Mouse (Mus musculus): ENCODE data around the gene Hist1h4h. TPM values are rescaled to one million over a fixed set of nuclear protein-coding genes. Genes with fewer than 3 reads are reported as not detected.
A peak's percentile ranks its signal among the peaks of the same experiment; 100 is the strongest.

Gene Hist1h4h
- polyA plus RNA-seq (2014; fragmentation: Nextera tagmentation; extraction: Ambion mirVana): 4.0 and 5.6 TPM in 2 replicates

GRCm38 (mm10) chr13:23530901-23531875 is at the start of gene Hist1h4h:
Gene Hist1h4h, plus strand, starts transcription at chr13:23531050.
- DNase-seq (ENCODE audit: low spot score): peak; percentile 99
- under 1% methylated on average over 54 of the region's 70 CpGs for WGBS
- peak; percentile 75 for ATAC-seq (ENCODE audit: insufficient number of reproducible peaks, low FRiP score, low TSS enrichment, low read depth)
- Histone ChIP-seq H3K4me2 (ENCODE audit: low read depth, severe bottlenecking) (peak within 1 kb of the TSS; percentile 75), H3K4me1 (ENCODE audit: control insufficient read depth, insufficient read depth, low read length) (peaks cover 7% of the 10 kb centered on the region), H3K4me3 (ENCODE audit: low read depth, low read length) (peak within 1 kb of the TSS; percentile 53), H3K27me3 (ENCODE audit: control insufficient read depth, insufficient read depth, low read length) (no peaks in the 10 kb centered on the region), H3K9me3 (ENCODE audit: control insufficient read depth, low read length) (no peaks in the 10 kb centered on the region), H3K36me3 (ENCODE audit: control insufficient read depth, insufficient read depth, low read length) (no peaks in the 10 kb centered on the region), H3K27ac (replicated peaks; ENCODE audit: low read depth, low read length) (peak within 1 kb of the TSS; percentile 94), H3K9ac (ENCODE audit: low read length) (peak within 1 kb of the TSS; percentile 88)

GRCm38 (mm10) chr13:23483153-23483552 is 47.7 kb upstream of the Hist1h4h start:
- no peak for ATAC-seq (ENCODE audit: insufficient number of reproducible peaks, low FRiP score, low TSS enrichment, low read depth)
- no peaks in the 10 kb centered on the region; the same call in 1 of the 2 replicates for H3K4me1 ChIP-seq (ENCODE audit: control insufficient read depth, insufficient read depth, low read length)
- no peak for DNase-seq (ENCODE audit: low spot score)
- H3K36me3 ChIP-seq (ENCODE audit: control insufficient read depth, insufficient read depth, low read length): no peaks in the 10 kb centered on the region
- no peaks in the 10 kb centered on the region for H3K9me3 ChIP-seq (ENCODE audit: control insufficient read depth, low read length)
- no peak overlapping the region for H3K9ac ChIP-seq (ENCODE audit: low read length)
- 90% methylated on average over 2 of the region's 2 CpGs for WGBS
- no peaks in the 10 kb centered on the region for H3K27me3 ChIP-seq (ENCODE audit: control insufficient read depth, insufficient read depth, low read length)
- H3K4me2 ChIP-seq (ENCODE audit: low read depth, severe bottlenecking): no peak overlapping the region
- H3K27ac ChIP-seq (replicated peaks; ENCODE audit: low read depth, low read length): no peak overlapping the region
- H3K4me3 ChIP-seq (ENCODE audit: low read depth, low read length): no peak overlapping the region

- H3K4me2 ChIP-seq (ENCODE audit: low read depth, severe bottlenecking): no peak overlapping the region
- H3K27me3 ChIP-seq (ENCODE audit: control insufficient read depth, insufficient read depth, low read length): no peaks in the 10 kb centered on the region
- no peak for ATAC-seq (ENCODE audit: insufficient number of reproducible peaks, low FRiP score, low TSS enrichment, low read depth)
- WGBS: 31% methylated on average over 5 of the region's 5 CpGs
- no peak overlapping the region for H3K27ac ChIP-seq (replicated peaks; ENCODE audit: low read depth, low read length)
- H3K9ac ChIP-seq (ENCODE audit: low read length): no peak overlapping the region
- H3K4me1 ChIP-seq (ENCODE audit: control insufficient read depth, insufficient read depth, low read length): no peaks in the 10 kb centered on the region; the same call in 1 of the 2 replicates
- H3K4me3 ChIP-seq (ENCODE audit: low read depth, low read length): no peak overlapping the region
- no peak for DNase-seq (ENCODE audit: low spot score)
- no peaks in the 10 kb centered on the region for H3K9me3 ChIP-seq (ENCODE audit: control insufficient read depth, low read length)
- no peaks in the 10 kb centered on the region for H3K36me3 ChIP-seq (ENCODE audit: control insufficient read depth, insufficient read depth, low read length)
These were observed 45.6 kb upstream of the Hist1h4h start for GRCm38 (mm10) chr13:23485271-23485670.

GRCm38 (mm10) chr13:23488400-23489322 is 42.2 kb upstream of the Hist1h4h start, which contains the start of gene Btn2a2:
Gene Btn2a2, minus strand, starts transcription at chr13:23488857.
- 2% methylated on average over 13 of the region's 14 CpGs for WGBS
- no peak within 1 kb of the TSS for H3K27ac ChIP-seq (replicated peaks; ENCODE audit: low read depth, low read length)
- 0 out of 2 replicates have a peak within 1 kb of the TSS, but pooled peaks have one; percentile 27 for H3K9ac ChIP-seq (ENCODE audit: low read length)
- DNase-seq (ENCODE audit: low spot score) (peak; percentile 81), ATAC-seq (ENCODE audit: insufficient number of reproducible peaks, low FRiP score, low TSS enrichment, low read depth) (peak; percentile 95)
- peak within 1 kb of the TSS; percentile 21 for H3K4me3 ChIP-seq (ENCODE audit: low read depth, low read length)
- no peaks in the 10 kb centered on the region for H3K27me3 ChIP-seq (ENCODE audit: control insufficient read depth, insufficient read depth, low read length)
- no peaks in the 10 kb centered on the region; the same call in 1 of the 2 replicates for H3K4me1 ChIP-seq (ENCODE audit: control insufficient read depth, insufficient read depth, low read length)
- no peaks in the 10 kb centered on the region for H3K9me3 ChIP-seq (ENCODE audit: control insufficient read depth, low read length)
- no peaks in the 10 kb centered on the region for H3K36me3 ChIP-seq (ENCODE audit: control insufficient read depth, insufficient read depth, low read length)
- H3K4me2 ChIP-seq (ENCODE audit: low read depth, severe bottlenecking): peak within 1 kb of the TSS; percentile 46

- H3K9ac ChIP-seq (ENCODE audit: low read length): no peak overlapping the region
- DNase-seq (ENCODE audit: low spot score) (no peak), ATAC-seq (ENCODE audit: insufficient number of reproducible peaks, low FRiP score, low TSS enrichment, low read depth) (no peak)
- H3K4me2 ChIP-seq (ENCODE audit: low read depth, severe bottlenecking): no peak overlapping the region
- no peaks in the 10 kb centered on the region; the same call in 1 of the 2 replicates for H3K4me1 ChIP-seq (ENCODE audit: control insufficient read depth, insufficient read depth, low read length)
- H3K9me3 ChIP-seq (ENCODE audit: control insufficient read depth, low read length): no peaks in the 10 kb centered on the region
- H3K27me3 ChIP-seq (ENCODE audit: control insufficient read depth, insufficient read depth, low read length): no peaks in the 10 kb centered on the region
- WGBS: 53% methylated on average over 1 of the region's 1 CpGs
- no peak overlapping the region for H3K4me3 ChIP-seq (ENCODE audit: low read depth, low read length)
- H3K27ac ChIP-seq (replicated peaks; ENCODE audit: low read depth, low read length): no peak overlapping the region
- H3K36me3 ChIP-seq (ENCODE audit: control insufficient read depth, insufficient read depth, low read length): no peaks in the 10 kb centered on the region
These were observed 40.0 kb upstream of the Hist1h4h start for GRCm38 (mm10) chr13:23490863-23491262.

GRCm38 (mm10) chr13:23491263-23491662 is 39.6 kb upstream of the Hist1h4h start:
- ATAC-seq (ENCODE audit: insufficient number of reproducible peaks, low FRiP score, low TSS enrichment, low read depth) (no peak), DNase-seq (ENCODE audit: low spot score) (no peak)
- Histone ChIP-seq H3K9ac (ENCODE audit: low read length) (no peak overlapping the region), H3K4me1 (ENCODE audit: control insufficient read depth, insufficient read depth, low read length) (no peaks in the 10 kb centered on the region; the same call in 1 of the 2 replicates), H3K27ac (replicated peaks; ENCODE audit: low read depth, low read length) (no peak overlapping the region), H3K9me3 (ENCODE audit: control insufficient read depth, low read length) (no peaks in the 10 kb centered on the region), H3K4me3 (ENCODE audit: low read depth, low read length) (no peak overlapping the region), H3K4me2 (ENCODE audit: low read depth, severe bottlenecking) (no peak overlapping the region), H3K27me3 (ENCODE audit: control insufficient read depth, insufficient read depth, low read length) (no peaks in the 10 kb centered on the region), H3K36me3 (ENCODE audit: control insufficient read depth, insufficient read depth, low read length) (no peaks in the 10 kb centered on the region)
- 21% methylated on average over 1 of the region's 1 CpGs for WGBS

GRCm38 (mm10) chr13:23491990-23492389 is 38.9 kb upstream of the Hist1h4h start:
- H3K36me3 ChIP-seq (ENCODE audit: control insufficient read depth, insufficient read depth, low read length): no peaks in the 10 kb centered on the region
- no peaks in the 10 kb centered on the region for H3K27me3 ChIP-seq (ENCODE audit: control insufficient read depth, insufficient read depth, low read length)
- DNase-seq (ENCODE audit: low spot score) (no peak), ATAC-seq (ENCODE audit: insufficient number of reproducible peaks, low FRiP score, low TSS enrichment, low read depth) (no peak)
- 10% methylated on average over 14 of the region's 14 CpGs for WGBS
- H3K9ac ChIP-seq (ENCODE audit: low read length): no peak overlapping the region
- H3K4me2 ChIP-seq (ENCODE audit: low read depth, severe bottlenecking): peak overlapping the region; percentile 27; the same call in 1 of the 2 replicates
- no peak overlapping the region for H3K27ac ChIP-seq (replicated peaks; ENCODE audit: low read depth, low read length)
- H3K9me3 ChIP-seq (ENCODE audit: control insufficient read depth, low read length): no peaks in the 10 kb centered on the region
- H3K4me3 ChIP-seq (ENCODE audit: low read depth, low read length): no peak overlapping the region
- no peaks in the 10 kb centered on the region; the same call in 1 of the 2 replicates for H3K4me1 ChIP-seq (ENCODE audit: control insufficient read depth, insufficient read depth, low read length)

GRCm38 (mm10) chr13:23495526-23495925 is 35.3 kb upstream of the Hist1h4h start:
- 77% methylated on average over 6 of the region's 6 CpGs for WGBS
- H3K4me2 ChIP-seq (ENCODE audit: low read depth, severe bottlenecking): no peak overlapping the region
- H3K9ac ChIP-seq (ENCODE audit: low read length): no peak overlapping the region
- no peak overlapping the region for H3K4me3 ChIP-seq (ENCODE audit: low read depth, low read length)
- DNase-seq (ENCODE audit: low spot score) (no peak), ATAC-seq (ENCODE audit: insufficient number of reproducible peaks, low FRiP score, low TSS enrichment, low read depth) (no peak)
- peaks cover 4% of the 10 kb centered on the region; the same call in 1 of the 2 replicates for H3K4me1 ChIP-seq (ENCODE audit: control insufficient read depth, insufficient read depth, low read length)
- H3K9me3 ChIP-seq (ENCODE audit: control insufficient read depth, low read length): no peaks in the 10 kb centered on the region
- H3K36me3 ChIP-seq (ENCODE audit: control insufficient read depth, insufficient read depth, low read length): no peaks in the 10 kb centered on the region
- H3K27ac ChIP-seq (replicated peaks; ENCODE audit: low read depth, low read length): no peak overlapping the region
- H3K27me3 ChIP-seq (ENCODE audit: control insufficient read depth, insufficient read depth, low read length): no peaks in the 10 kb centered on the region

Measured in limb, embryonic 11.5 days (tissue).